Mouse (Mus musculus) midbrain, embryonic 13.5 days (tissue): Measurements from ENCODE around the gene Stk32c. TPM values are rescaled to one million over a fixed set of nuclear protein-coding genes. Genes with fewer than 3 reads are reported as not detected.

Source experiments
- ATAC-seq: fragments of 200-750 bp; cut with Nextera tagmentation; 2 replicates; pipeline ENCODE4 v1.8.0; 2017; ENCODE audit warnings: mild to moderate bottlenecking, moderate TSS enrichment, moderate library complexity
- H3K27ac ChIP-seq: fragments of 300-500 bp; sonication (generic); 2 replicates; pipeline ENCODE4 v1.5.1; 2015; ENCODE audit warnings: inconsistent platforms, mild to moderate bottlenecking, moderate library complexity
- H3K27me3 ChIP-seq: fragments of 300-500 bp; sonication (generic); 2 replicates; pipeline ENCODE4 v1.6.1; 2015; ENCODE audit warnings: mild to moderate bottlenecking, inconsistent platforms
- H3K36me3 ChIP-seq: fragments of 300-500 bp; sonication (generic); 2 replicates; pipeline ENCODE4 v1.6.1; 2015; ENCODE audit warnings: mild to moderate bottlenecking, inconsistent platforms
- H3K4me1 ChIP-seq: fragments of 300-500 bp; sonication (generic); replicated peaks from 2 replicates; pipeline ENCODE4 v1.6.1; 2015; ENCODE audit warnings: inconsistent platforms
- H3K4me2 ChIP-seq: fragments of 300-500 bp; sonication (generic); replicated peaks from 2 replicates; pipeline ENCODE4 v1.6.1; 2015; ENCODE audit warnings: moderate library complexity, mild to moderate bottlenecking, inconsistent platforms
- H3K4me3 ChIP-seq: fragments of 300-500 bp; sonication (generic); replicated peaks from 2 replicates; pipeline ENCODE4 v1.5.1; 2015; ENCODE audit warnings: mild to moderate bottlenecking, inconsistent platforms
- H3K9ac ChIP-seq: fragments of 300-500 bp; sonication (generic); replicated peaks from 2 replicates; pipeline ENCODE4 v1.6.1; 2015; ENCODE audit warnings: mild to moderate bottlenecking, inconsistent platforms
- H3K9me3 ChIP-seq: fragments of 300-500 bp; sonication (generic); 2 replicates; pipeline ENCODE4 v1.6.1; 2016; ENCODE audit warnings: mild to moderate bottlenecking, inconsistent platforms
- WGBS: fragments of 180-500 bp; shearing (Covaris S2); methylation state at CpG from one replicate; pipeline ENCODE4 v1.1.7; 2015; 5-methylcytosine and 5-hydroxymethylcytosine counted together
- polyA plus RNA-seq: library from polyadenylated mRNA; unstranded; fragments of >200 nt; fragmentation: Nextera tagmentation; extraction: Ambion mirVana; gene quantifications from 2 replicates; pipeline ENCODE4 v1.2.1, GENCODE M21; 2015

Stk32c gene
- polyA plus RNA-seq, 1 experiment from 2014 or later = 0.79 TPM

- 73% methylated on average over 12 of the region's 12 CpGs for WGBS
- ATAC-seq = no peak
- peaks cover 17% of the 10 kb centered on the region; the same call in 1 of the 2 replicates for H3K4me1 ChIP-seq
- peaks cover 59% of the 10 kb centered on the region for H3K36me3 ChIP-seq
- H3K9ac ChIP-seq = no peak overlapping the region
- H3K4me3 ChIP-seq = no peak overlapping the region
- no peak overlapping the region for H3K27ac ChIP-seq
- H3K27me3 ChIP-seq = no peaks in the 10 kb centered on the region
- H3K9me3 ChIP-seq = no peaks in the 10 kb centered on the region
- H3K4me2 ChIP-seq = no peak overlapping the region
These were observed 112.5 kb downstream of the Stk32c start for GRCm38 (mm10) chr7:139100531-139101095.

- Histone ChIP-seq H3K9ac (no peak overlapping the region), H3K9me3 (no peaks in the 10 kb centered on the region), H3K27me3 (no peaks in the 10 kb centered on the region), H3K4me2 (no peak overlapping the region), H3K4me1 (0 out of 2 replicates have a peak, but pooled peaks cover 6% of the 10 kb centered on the region), H3K4me3 (no peak overlapping the region), H3K27ac (no peak overlapping the region), H3K36me3 (peaks cover 95% of the 10 kb centered on the region)
- 92% methylated on average over 6 of the region's 6 CpGs for WGBS
- no peak for ATAC-seq
These were observed 116.7 kb downstream of the Stk32c start for GRCm38 (mm10) chr7:139096399-139096798.

- no peaks in the 10 kb centered on the region for H3K27me3 ChIP-seq
- H3K4me2 ChIP-seq = no peak overlapping the region
- H3K9me3 ChIP-seq = no peaks in the 10 kb centered on the region
- peaks cover 95% of the 10 kb centered on the region for H3K36me3 ChIP-seq
- no peak overlapping the region for H3K4me3 ChIP-seq
- ATAC-seq = no peak
- 0 out of 2 replicates have a peak overlapping the region, but pooled peaks have one; percentile 29 for H3K9ac ChIP-seq
- H3K4me1 ChIP-seq = peaks cover 3% of the 10 kb centered on the region; the same call in 1 of the 2 replicates
- WGBS = 86% methylated on average over 7 of the region's 7 CpGs
- H3K27ac ChIP-seq = no peak overlapping the region
These were observed 117.8 kb downstream of the Stk32c start for GRCm38 (mm10) chr7:139095282-139095681.

- H3K27ac ChIP-seq = no peak overlapping the region
- no peak for ATAC-seq
- H3K4me2 ChIP-seq = no peak overlapping the region
- no peak overlapping the region for H3K4me3 ChIP-seq
- H3K36me3 ChIP-seq = peaks cover 95% of the 10 kb centered on the region
- no peaks in the 10 kb centered on the region for H3K9me3 ChIP-seq
- 90% methylated on average over 6 of the region's 6 CpGs for WGBS
- H3K9ac ChIP-seq = no peak overlapping the region
- H3K4me1 ChIP-seq = peaks cover 7% of the 10 kb centered on the region
- no peaks in the 10 kb centered on the region for H3K27me3 ChIP-seq
These were observed 118.3 kb downstream of the Stk32c start for GRCm38 (mm10) chr7:139094761-139095160.

DNA sequence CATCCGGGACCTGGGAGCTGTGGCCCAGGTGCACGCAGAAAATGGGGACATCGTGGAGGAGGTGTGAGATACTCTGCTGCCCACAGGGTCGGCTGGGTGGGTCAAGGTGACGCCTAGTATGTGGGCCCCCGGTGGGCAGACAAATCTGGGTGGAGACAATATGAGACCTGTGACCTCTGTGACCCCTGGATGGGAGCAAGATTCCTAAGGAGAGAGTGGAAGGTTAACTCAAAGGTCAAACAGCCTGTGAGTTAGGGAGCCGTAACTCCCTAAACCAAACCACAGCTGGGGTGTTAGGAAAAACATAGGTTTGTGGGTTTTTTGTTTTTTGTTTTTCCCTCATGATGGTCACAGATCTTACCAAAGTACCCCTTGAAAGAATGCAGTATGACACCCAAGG, 119.3 kb downstream of the Stk32c start:
- no peak for ATAC-seq
- Histone ChIP-seq H3K4me3 (no peak overlapping the region), H3K27ac (no peak overlapping the region), H3K9me3 (no peaks in the 10 kb centered on the region), H3K4me1 (peaks cover 17% of the 10 kb centered on the region), H3K27me3 (no peaks in the 10 kb centered on the region), H3K36me3 (peaks cover 92% of the 10 kb centered on the region), H3K9ac (no peak overlapping the region), H3K4me2 (no peak overlapping the region)
- 86% methylated on average over 7 of the region's 7 CpGs for WGBS

- Histone ChIP-seq H3K4me3 (no peak overlapping the region), H3K9me3 (no peaks in the 10 kb centered on the region), H3K27me3 (no peaks in the 10 kb centered on the region), H3K4me1 (peaks cover 24% of the 10 kb centered on the region), H3K4me2 (no peak overlapping the region), H3K36me3 (peaks cover 90% of the 10 kb centered on the region), H3K27ac (no peak overlapping the region), H3K9ac (no peak overlapping the region)
- ATAC-seq = no peak
- 94% methylated on average over 5 of the region's 5 CpGs for WGBS
These were observed 120.0 kb downstream of the Stk32c start for GRCm38 (mm10) chr7:139093124-139093523.

GRCm38 (mm10) chr7:139092676-139093075, 120.4 kb downstream of the Stk32c start:
- WGBS = 96% methylated on average over 5 of the region's 5 CpGs
- no peaks in the 10 kb centered on the region for H3K9me3 ChIP-seq

DNA sequence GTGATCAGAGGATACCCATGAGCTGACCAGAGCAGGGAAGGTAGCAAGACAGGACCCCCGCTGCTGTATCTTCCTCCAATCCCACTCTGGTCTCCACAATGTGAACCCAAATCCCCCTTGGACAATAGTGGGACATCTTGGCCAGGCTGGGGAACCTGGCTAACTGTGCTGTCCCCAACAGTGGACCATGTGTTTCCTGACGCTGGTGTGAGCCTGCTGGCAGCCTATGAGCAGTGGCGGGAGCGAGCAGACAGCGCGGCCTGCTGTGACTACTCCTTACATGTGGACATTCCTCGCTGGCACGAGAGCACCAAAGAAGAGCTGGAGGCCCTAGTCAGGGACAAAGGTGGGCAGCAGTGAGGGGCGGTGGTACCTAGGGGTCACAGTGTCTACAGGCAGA, 121.4 kb downstream of the Stk32c start:
- Histone ChIP-seq H3K4me3 (no peak overlapping the region), H3K9me3 (no peaks in the 10 kb centered on the region), H3K27me3 (no peaks in the 10 kb centered on the region), H3K9ac (no peak overlapping the region), H3K4me2 (no peak overlapping the region), H3K36me3 (peaks cover 79% of the 10 kb centered on the region), H3K4me1 (peaks cover 38% of the 10 kb centered on the region), H3K27ac (no peak overlapping the region)
- 99% methylated on average over 9 of the region's 9 CpGs for WGBS
- no peak for ATAC-seq

More at GRCm38 (mm10) chr7:139092676-139093075, 120.4 kb downstream of the Stk32c start:
- H3K4me1 ChIP-seq = peaks cover 28% of the 10 kb centered on the region
- no peak for ATAC-seq
- H3K4me3 ChIP-seq = no peak overlapping the region
- H3K27me3 ChIP-seq = no peaks in the 10 kb centered on the region
- peaks cover 86% of the 10 kb centered on the region for H3K36me3 ChIP-seq
- H3K4me2 ChIP-seq = no peak overlapping the region
- no peak overlapping the region for H3K9ac ChIP-seq
- no peak overlapping the region for H3K27ac ChIP-seq

GRCm38 (mm10) chr7:139089892-139090874, 122.9 kb downstream of the Stk32c start:
- no peaks in the 10 kb centered on the region for H3K9me3 ChIP-seq
- no peak for ATAC-seq
- no peak overlapping the region for H3K4me3 ChIP-seq
- no peak overlapping the region for H3K4me2 ChIP-seq
- no peaks in the 10 kb centered on the region for H3K27me3 ChIP-seq
- peaks cover 66% of the 10 kb centered on the region for H3K36me3 ChIP-seq
- 87% methylated on average over 12 of the region's 12 CpGs for WGBS
- H3K27ac ChIP-seq = no peak overlapping the region
- H3K4me1 ChIP-seq = peaks cover 44% of the 10 kb centered on the region
- H3K9ac ChIP-seq = no peak overlapping the region

- H3K4me3 ChIP-seq = peak overlapping the region; percentile 82
- no peak overlapping the region for H3K27ac ChIP-seq
- peaks cover 44% of the 10 kb centered on the region for H3K4me1 ChIP-seq
- WGBS = 46% methylated on average over 2 of the region's 2 CpGs
- peak overlapping the region; percentile 97; the same call in 1 of the 2 replicates for H3K9ac ChIP-seq
- no peak for ATAC-seq
- H3K4me2 ChIP-seq = peak overlapping the region; percentile 81
- 0 out of 2 replicates have a peak, but pooled peaks cover 3% of the 10 kb centered on the region for H3K27me3 ChIP-seq
- H3K9me3 ChIP-seq = no peaks in the 10 kb centered on the region
- peaks cover 42% of the 10 kb centered on the region for H3K36me3 ChIP-seq
These were observed 125.3 kb downstream of the Stk32c start for GRCm38 (mm10) chr7:139087801-139088200.

DNA sequence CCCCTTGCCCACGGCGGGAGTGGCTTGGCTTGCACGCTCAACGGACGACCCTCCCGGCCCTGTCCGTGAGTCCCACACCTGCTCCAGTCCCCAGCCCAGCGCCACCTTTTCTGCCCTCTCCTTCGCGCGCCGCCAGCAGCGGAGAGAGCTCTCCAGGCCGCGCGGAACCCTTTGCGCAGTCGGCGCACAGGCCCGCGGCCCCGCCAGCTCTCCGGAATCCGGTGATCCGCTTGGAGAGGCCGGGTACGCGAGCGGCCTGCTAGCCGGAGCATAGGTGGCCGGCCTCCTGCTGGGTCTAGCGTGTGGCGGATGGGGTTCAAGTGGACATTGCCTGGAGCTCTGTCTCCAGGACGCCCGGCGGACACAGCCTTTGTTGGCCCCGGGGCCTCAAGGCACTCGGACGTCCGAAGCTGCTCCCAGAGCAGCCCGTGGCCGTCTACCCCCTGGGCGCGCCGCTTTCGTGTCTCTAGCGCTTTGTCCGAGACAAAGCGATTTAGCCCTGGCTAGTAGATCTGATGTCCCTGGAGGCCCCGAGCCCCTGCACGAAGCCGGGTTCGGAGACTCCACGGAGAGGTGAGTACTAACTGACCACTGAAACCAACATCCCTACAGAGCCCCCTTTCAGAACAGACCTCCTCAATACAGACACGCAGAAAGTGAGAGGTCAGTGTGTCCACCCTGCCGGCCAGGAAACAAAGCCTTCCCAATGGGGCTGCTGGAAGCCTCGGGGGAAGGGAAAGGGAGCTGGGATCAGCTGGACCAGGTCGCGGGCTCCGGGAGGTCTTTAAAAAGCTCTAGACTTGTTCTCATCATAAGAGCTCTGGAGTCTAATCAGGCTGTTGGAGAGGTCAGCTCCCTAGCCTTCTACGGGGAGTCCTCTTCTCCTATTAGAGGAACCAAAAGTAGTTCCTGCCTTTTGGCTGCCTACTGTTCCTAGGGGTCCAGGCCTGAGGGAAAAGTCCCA, 126.6 kb downstream of the Stk32c start:
- H3K27ac ChIP-seq = peak overlapping the region; percentile 84
- peaks cover 29% of the 10 kb centered on the region for H3K36me3 ChIP-seq
- H3K9me3 ChIP-seq = no peaks in the 10 kb centered on the region
- peak overlapping the region; percentile 82 for H3K4me3 ChIP-seq
- WGBS = under 1% methylated on average over 61 of the region's 61 CpGs
- H3K4me1 ChIP-seq = peaks cover 47% of the 10 kb centered on the region
- peak overlapping the region; percentile 81 for H3K4me2 ChIP-seq
- peak; percentile 18 for ATAC-seq
- H3K27me3 ChIP-seq = peaks cover 6% of the 10 kb centered on the region; the same call in 1 of the 2 replicates
- peak overlapping the region; percentile 97 for H3K9ac ChIP-seq
